Mouse (Mus musculus) hindbrain, embryonic 12.5 days (tissue): Measurements from ENCODE around the gene Ppp4c. TPM values are rescaled to one million over a fixed set of nuclear protein-coding genes. Genes with fewer than 3 reads are reported as not detected.

Experiments used
- ATAC-seq: fragments of 200-750 bp; cut with Nextera tagmentation; 2 replicates; pipeline ENCODE4 v1.8.0; 2017; ENCODE audit warnings: moderate TSS enrichment; ENCODE audit not compliant: low FRiP score
- H3K27ac ChIP-seq: fragments of 300-500 bp; sonication (generic); 2 replicates; pipeline ENCODE4 v1.5.1; 2016; ENCODE audit warnings: mild to moderate bottlenecking
- H3K27me3 ChIP-seq: fragments of 300-500 bp; sonication (generic); 2 replicates; pipeline ENCODE4 v1.6.1; 2016; ENCODE audit warnings: mild to moderate bottlenecking
- H3K36me3 ChIP-seq: fragments of 300-500 bp; sonication (generic); 2 replicates; pipeline ENCODE4 v1.6.1; 2016; ENCODE audit warnings: mild to moderate bottlenecking
- H3K4me1 ChIP-seq: fragments of 300-500 bp; sonication (generic); 2 replicates; pipeline ENCODE4 v1.6.1; 2016
- H3K4me2 ChIP-seq: fragments of 300-500 bp; sonication (generic); replicated peaks from 2 replicates; pipeline ENCODE4 v1.6.1; 2016; ENCODE audit warnings: mild to moderate bottlenecking
- H3K4me3 ChIP-seq: fragments of 300-500 bp; sonication (generic); 2 replicates; pipeline ENCODE4 v1.5.1; 2016; ENCODE audit warnings: mild to moderate bottlenecking
- H3K9ac ChIP-seq: fragments of 300-500 bp; sonication (generic); 2 replicates; pipeline ENCODE4 v1.6.1; 2016; ENCODE audit warnings: mild to moderate bottlenecking, moderate library complexity
- H3K9me3 ChIP-seq: fragments of 300-500 bp; sonication (generic); replicated peaks from 2 replicates; pipeline ENCODE4 v1.6.1; 2016; ENCODE audit warnings: mild to moderate bottlenecking
- WGBS: fragments of 180-500 bp; shearing (Covaris S2); methylation state at CpG from one replicate; pipeline ENCODE4 v1.1.7; 2016; 5-methylcytosine and 5-hydroxymethylcytosine counted together
- polyA plus RNA-seq: library from polyadenylated mRNA; unstranded; fragments of >200 nt; fragmentation: Nextera tagmentation; extraction: Ambion mirVana; gene quantifications from 2 replicates; pipeline ENCODE4 v1.2.1, GENCODE M21; 2016

Ppp4c gene
- polyA plus RNA-seq, 1 experiment from 2014 or later, result 294 TPM

DNA sequence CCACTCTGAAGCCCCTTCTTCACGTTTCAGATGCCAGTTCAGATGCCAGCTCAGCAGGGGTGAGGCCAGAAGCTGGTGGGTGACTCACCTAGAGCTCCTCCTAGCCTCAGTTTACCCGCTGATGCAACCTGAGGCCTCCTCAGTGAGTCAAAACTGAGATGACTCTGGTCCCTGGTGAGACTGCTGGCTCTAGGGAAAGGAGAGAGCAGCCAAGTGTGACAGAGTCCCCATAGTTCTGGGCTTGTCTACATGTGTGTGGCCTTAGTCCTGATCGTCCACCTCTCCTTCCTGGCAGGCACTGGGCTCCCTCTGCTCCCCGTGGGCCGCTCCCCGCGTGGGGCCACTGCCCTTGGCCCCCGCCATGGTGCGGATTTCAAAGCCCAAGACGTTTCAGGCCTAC, 14.8 kb downstream of the Ppp4c start:
- Histone ChIP-seq H3K27ac (peak overlapping the region; percentile 88), H3K27me3 (no peaks in the 10 kb centered on the region), H3K9ac (peak overlapping the region; percentile 93), H3K36me3 (peaks cover 9% of the 10 kb centered on the region; the same call in 1 of the 2 replicates), H3K9me3 (no peaks in the 10 kb centered on the region), H3K4me2 (peak overlapping the region; percentile 95), H3K4me3 (peak overlapping the region; percentile 82), H3K4me1 (peaks cover 45% of the 10 kb centered on the region)
- WGBS, result 40% methylated on average over 10 of the region's 10 CpGs
- no peak for ATAC-seq

DNA sequence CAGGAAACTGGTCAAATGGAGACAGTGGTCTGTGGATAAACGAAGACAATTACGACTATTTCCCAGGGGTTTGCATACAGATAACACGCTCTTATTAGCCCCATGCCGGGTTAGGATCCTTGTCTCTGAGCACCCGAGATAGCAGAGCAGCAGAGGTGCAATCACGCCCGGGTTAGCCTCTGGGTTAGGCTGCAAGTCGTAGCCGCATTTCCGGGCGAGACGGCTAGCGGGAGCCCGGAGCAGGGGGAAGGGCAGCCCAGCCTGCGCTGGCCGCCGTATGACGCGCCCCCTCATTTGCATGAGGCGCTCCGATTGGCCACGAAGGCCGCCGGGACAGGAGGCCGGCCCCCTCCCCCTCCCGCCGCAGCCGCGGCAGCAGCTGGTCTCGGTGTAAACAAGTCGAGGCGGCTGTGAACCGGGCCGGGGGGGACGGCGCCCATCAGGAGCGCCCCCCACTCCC, 15.7 kb downstream of the Ppp4c start, which contains the start of gene Ypel3:
Gene Ypel3, plus strand, starts transcription at position 358 of the 460 bp plus-strand sequence.
- no peaks in the 10 kb centered on the region for H3K27me3 ChIP-seq
- peak within 1 kb of the TSS; percentile 93 for H3K9ac ChIP-seq
- H3K9me3 ChIP-seq, result no peaks in the 10 kb centered on the region
- H3K36me3 ChIP-seq, result peaks cover 9% of the 10 kb centered on the region; the same call in 1 of the 2 replicates
- H3K27ac ChIP-seq, result peak within 1 kb of the TSS; percentile 88
- H3K4me1 ChIP-seq, result peaks cover 43% of the 10 kb centered on the region
- 0% methylated on average over 36 of the region's 37 CpGs for WGBS
- H3K4me3 ChIP-seq, result peak within 1 kb of the TSS; percentile 82
- peak; percentile 82 for ATAC-seq
- peak within 1 kb of the TSS; percentile 95 for H3K4me2 ChIP-seq

- Histone ChIP-seq H3K9me3 (no peaks in the 10 kb centered on the region), H3K27me3 (no peaks in the 10 kb centered on the region), H3K36me3 (peaks cover 13% of the 10 kb centered on the region; the same call in 1 of the 2 replicates), H3K4me3 (no peak overlapping the region), H3K27ac (peak overlapping the region; percentile 88), H3K9ac (peak overlapping the region; percentile 93; the same call in 1 of the 2 replicates), H3K4me1 (peaks cover 36% of the 10 kb centered on the region), H3K4me2 (peak overlapping the region; percentile 95)
- WGBS, result 65% methylated on average over 3 of the region's 3 CpGs
- no peak for ATAC-seq
These were observed 16.4 kb downstream of the Ppp4c start for GRCm38 (mm10) chr7:126775978-126776234.

GRCm38 (mm10) chr7:126775185-126775977, 16.9 kb downstream of the Ppp4c start:
- Histone ChIP-seq H3K36me3 (peaks cover 18% of the 10 kb centered on the region), H3K9ac (no peak overlapping the region), H3K4me1 (peaks cover 35% of the 10 kb centered on the region), H3K27me3 (no peaks in the 10 kb centered on the region), H3K27ac (peak overlapping the region; percentile 88; the same call in 1 of the 2 replicates), H3K4me2 (peak overlapping the region; percentile 95), H3K9me3 (no peaks in the 10 kb centered on the region), H3K4me3 (no peak overlapping the region)
- no peak for ATAC-seq
- 87% methylated on average over 10 of the region's 10 CpGs for WGBS

DNA sequence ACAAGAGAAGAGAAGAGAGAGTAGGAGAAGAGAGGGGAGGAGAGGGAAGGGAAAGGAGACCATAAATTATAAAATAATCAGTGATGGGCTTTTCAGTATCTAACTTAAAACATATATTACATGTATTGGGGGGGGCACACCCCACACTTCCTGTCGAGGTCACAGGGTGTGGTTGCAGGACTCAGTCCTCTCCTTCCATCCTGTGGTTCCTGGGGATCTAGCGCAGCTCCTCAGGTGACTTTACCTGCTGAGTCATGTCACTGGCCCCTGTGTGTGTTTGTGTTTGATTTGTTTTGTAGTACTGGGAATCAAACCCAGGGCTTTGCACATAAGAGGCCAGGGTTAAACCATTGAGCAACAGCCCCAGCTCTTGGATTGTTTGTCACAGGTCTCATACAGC, 17.8 kb downstream of the Ppp4c start:
- Histone ChIP-seq H3K4me2 (no peak overlapping the region), H3K27me3 (no peaks in the 10 kb centered on the region), H3K36me3 (peaks cover 27% of the 10 kb centered on the region), H3K9me3 (no peaks in the 10 kb centered on the region), H3K27ac (no peak overlapping the region), H3K4me3 (no peak overlapping the region), H3K9ac (no peak overlapping the region), H3K4me1 (peaks cover 26% of the 10 kb centered on the region)
- no peak for ATAC-seq
- WGBS, result 79% methylated on average over 2 of the region's 2 CpGs

DNA sequence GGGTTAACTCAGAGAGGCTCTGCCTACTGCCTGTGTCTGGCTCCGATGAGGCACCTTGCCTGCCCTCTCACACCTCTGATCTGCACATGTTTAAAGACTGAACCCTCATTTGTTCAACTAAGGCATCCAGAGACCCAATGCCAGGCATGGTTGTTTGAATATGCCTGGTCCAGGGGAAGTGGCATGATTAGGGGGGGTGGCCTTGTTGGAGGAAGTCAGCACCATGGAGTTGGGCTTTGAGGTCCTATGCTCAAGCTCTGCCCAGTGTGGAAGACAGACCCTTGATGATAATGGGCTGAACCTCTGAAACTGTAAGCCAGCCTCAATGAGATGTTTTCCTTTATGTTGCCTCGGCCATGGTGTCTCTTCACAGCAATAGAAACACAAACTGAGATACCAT, 18.9 kb downstream of the Ppp4c start:
- Histone ChIP-seq H3K9ac (no peak overlapping the region), H3K4me1 (peaks cover 21% of the 10 kb centered on the region), H3K27ac (no peak overlapping the region), H3K4me2 (no peak overlapping the region), H3K27me3 (no peaks in the 10 kb centered on the region), H3K9me3 (no peaks in the 10 kb centered on the region), H3K36me3 (peaks cover 35% of the 10 kb centered on the region), H3K4me3 (no peak overlapping the region)
- no peak for ATAC-seq
- WGBS, result 93% methylated on average over 2 of the region's 2 CpGs

- no peak for ATAC-seq
- WGBS, result 77% methylated on average over 12 of the region's 12 CpGs
These were observed 21.5 kb downstream of the Ppp4c start for GRCm38 (mm10) chr7:126770784-126771183.

DNA sequence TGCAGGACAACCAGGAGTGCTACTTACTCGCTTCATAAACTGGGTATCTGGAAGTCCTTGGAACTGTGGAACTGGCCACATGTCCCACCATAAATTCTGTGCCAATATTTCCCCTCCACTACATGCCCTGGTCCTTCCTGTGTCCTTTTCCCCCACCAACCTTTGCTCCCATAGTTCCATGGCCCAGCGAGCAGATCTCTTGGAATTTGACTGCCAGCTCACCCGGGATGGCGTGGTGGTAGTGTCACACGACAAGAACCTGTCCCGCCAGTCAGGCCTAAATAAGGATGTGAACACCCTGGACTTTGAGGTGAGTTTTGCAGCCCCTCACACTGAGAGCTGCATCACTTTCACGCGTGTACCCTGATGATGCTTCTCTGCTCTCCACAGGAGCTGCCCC, 25.3 kb downstream of the Ppp4c start:
- H3K9me3 ChIP-seq, result no peaks in the 10 kb centered on the region
- WGBS, result 92% methylated on average over 8 of the region's 8 CpGs
- no peaks in the 10 kb centered on the region for H3K27me3 ChIP-seq
- peaks cover 83% of the 10 kb centered on the region for H3K36me3 ChIP-seq
- H3K4me3 ChIP-seq, result no peak overlapping the region
- ATAC-seq, result no peak
- no peak overlapping the region for H3K27ac ChIP-seq
- H3K9ac ChIP-seq, result no peak overlapping the region
- no peak overlapping the region for H3K4me2 ChIP-seq
- H3K4me1 ChIP-seq, result peaks cover 11% of the 10 kb centered on the region

More at GRCm38 (mm10) chr7:126770784-126771183, 21.5 kb downstream of the Ppp4c start:
- Histone ChIP-seq H3K27ac (no peak overlapping the region), H3K9ac (no peak overlapping the region), H3K27me3 (no peaks in the 10 kb centered on the region), H3K4me3 (no peak overlapping the region), H3K9me3 (no peaks in the 10 kb centered on the region), H3K36me3 (peaks cover 59% of the 10 kb centered on the region), H3K4me2 (no peak overlapping the region), H3K4me1 (peaks cover 3% of the 10 kb centered on the region)

- Histone ChIP-seq H3K27ac (no peak within 1 kb of the TSS), H3K9ac (no peak within 1 kb of the TSS), H3K4me2 (no peak within 1 kb of the TSS), H3K9me3 (no peaks in the 10 kb centered on the region), H3K36me3 (peaks cover 82% of the 10 kb centered on the region), H3K4me3 (no peak within 1 kb of the TSS), H3K4me1 (peaks cover 17% of the 10 kb centered on the region), H3K27me3 (no peaks in the 10 kb centered on the region)
- no peak for ATAC-seq
- WGBS, result 94% methylated on average over 16 of the region's 16 CpGs
These were observed 26.1 kb downstream of the Ppp4c start, which contains the start of gene Gdpd3 for GRCm38 (mm10) chr7:126766201-126766600. Gene Gdpd3 (plus strand): TSS chr7:126766334.

GRCm38 (mm10) chr7:126765540-126765939, 26.8 kb downstream of the Ppp4c start:
- Histone ChIP-seq H3K9ac (no peak overlapping the region), H3K27me3 (no peaks in the 10 kb centered on the region), H3K27ac (no peak overlapping the region), H3K36me3 (peaks cover 75% of the 10 kb centered on the region), H3K4me2 (no peak overlapping the region), H3K4me1 (peaks cover 23% of the 10 kb centered on the region), H3K4me3 (no peak overlapping the region), H3K9me3 (no peaks in the 10 kb centered on the region)
- no peak for ATAC-seq
- 83% methylated on average over 9 of the region's 9 CpGs for whole genome bisulfite sequencing

DNA sequence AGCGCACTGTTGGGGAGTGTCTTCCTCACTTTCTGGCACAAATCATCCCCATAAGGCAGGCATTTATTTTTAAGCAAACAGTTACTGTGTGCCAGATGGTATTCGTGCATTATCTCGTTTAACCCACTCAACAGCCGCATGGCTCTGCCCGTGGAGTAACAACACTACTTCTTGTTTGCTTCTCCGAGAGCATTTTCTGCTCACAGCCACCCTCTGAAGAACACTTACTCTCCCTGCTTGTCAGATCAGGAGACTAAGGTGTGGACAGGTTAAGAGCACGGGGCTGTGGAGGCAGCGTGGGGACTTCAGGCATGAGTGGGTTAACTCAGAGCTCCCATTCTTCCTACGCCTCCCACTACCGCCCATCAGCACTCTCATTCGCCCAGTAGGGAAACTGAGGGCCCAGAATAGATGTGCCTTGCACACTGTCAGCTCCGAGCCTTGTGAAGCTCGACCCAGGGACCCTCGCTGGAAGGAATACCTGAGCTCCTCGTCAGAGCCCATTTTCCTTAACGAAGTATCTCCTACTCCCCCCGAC, 29.8 kb downstream of the Ppp4c start:
- Histone ChIP-seq H3K27me3 (no peaks in the 10 kb centered on the region), H3K27ac (no peak overlapping the region), H3K4me1 (peaks cover 30% of the 10 kb centered on the region), H3K36me3 (peaks cover 46% of the 10 kb centered on the region), H3K9me3 (no peaks in the 10 kb centered on the region), H3K4me2 (peak overlapping the region; percentile 27; the same call in 1 of the 2 replicates), H3K9ac (no peak overlapping the region), H3K4me3 (no peak overlapping the region)
- ATAC-seq, result no peak
- 71% methylated on average over 17 of the region's 17 CpGs for WGBS

DNA sequence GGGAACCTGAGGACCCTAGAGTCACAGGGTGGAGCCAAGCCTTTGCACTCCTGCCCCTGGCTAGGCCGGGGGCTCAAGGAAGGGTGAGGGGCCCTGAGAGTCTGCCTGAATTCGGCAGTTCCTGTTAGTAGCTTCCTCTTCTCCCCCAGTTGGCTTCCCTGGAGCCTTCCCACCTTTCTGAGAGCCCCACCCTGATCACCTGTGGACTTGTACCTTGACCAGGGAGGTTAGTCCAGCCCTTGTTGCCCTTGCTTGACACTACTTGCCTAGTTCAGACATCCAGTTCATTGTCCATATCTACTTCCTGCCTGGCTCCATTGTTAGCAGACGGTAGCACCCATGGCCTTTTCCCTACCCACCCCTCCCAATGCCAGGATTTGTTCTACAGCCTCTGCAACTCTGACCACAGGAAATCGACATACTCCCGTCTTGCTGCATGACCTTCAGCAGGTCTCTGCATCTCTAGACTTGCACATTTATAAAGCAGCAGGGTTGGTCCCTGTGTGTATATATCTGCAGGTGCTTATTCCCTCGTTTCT, 30.7 kb downstream of the Ppp4c start:
- Histone ChIP-seq H3K36me3 (peaks cover 36% of the 10 kb centered on the region), H3K4me1 (peaks cover 30% of the 10 kb centered on the region), H3K9me3 (no peaks in the 10 kb centered on the region), H3K4me2 (peak overlapping the region; percentile 88), H3K27me3 (no peaks in the 10 kb centered on the region), H3K4me3 (no peak overlapping the region), H3K27ac (peak overlapping the region; percentile 1; the same call in 1 of the 2 replicates), H3K9ac (no peak overlapping the region)
- ATAC-seq, result no peak
- 80% methylated on average over 6 of the region's 6 CpGs for WGBS
